Mouse (Mus musculus) ES-E14 (cell line): ENCODE results near the gene Ptafr. TPM values are rescaled to one million over a fixed set of nuclear protein-coding genes. Genes with fewer than 3 reads are reported as not detected.
A peak's percentile ranks its signal among the peaks of the same experiment; 100 is the strongest.

Experiments used
- DNase-seq: peaks from one replicate; pipeline ENCODE4 v3.0.0-alpha.2; 2013; ENCODE audit warnings: low read depth, low spot score
- H3K27ac ChIP-seq: 2 replicates; pipeline ENCODE4 v1.5.1; 2012; ENCODE audit warnings: low read depth, mild to moderate bottlenecking, low read length, moderate library complexity, mixed read lengths; ENCODE audit not compliant: poor library complexity, insufficient read depth, severe bottlenecking
- H3K36me3 ChIP-seq: 2 replicates; pipeline ENCODE4 v1.6.1; 2012; ENCODE audit warnings: mild to moderate bottlenecking, low read length, moderate library complexity, mixed read lengths; ENCODE audit not compliant: control insufficient read depth, poor library complexity, insufficient read depth, severe bottlenecking
- H3K4me1 ChIP-seq, 2 experiments: fragments of 150-350 bp in 1 of 2; sonication (generic) in 1 of 2; 2 replicates each; pipeline ENCODE4 v1.6.1; 2012; ENCODE audit warnings: low read length in 2 of 2, mild to moderate bottlenecking in 1 of 2, mixed read lengths in 1 of 2; ENCODE audit not compliant: control insufficient read depth in 2 of 2, insufficient read depth in 2 of 2, poor library complexity in 1 of 2
- H3K4me3 ChIP-seq, 2 experiments: fragments of 150-350 bp in 1 of 2; sonication (generic) in 1 of 2; 2 replicates each; pipeline ENCODE4 v1.5.1; 2012; ENCODE audit warnings: low read length in 2 of 2, low read depth in 1 of 2, mild to moderate bottlenecking in 1 of 2, mixed read lengths in 1 of 2; ENCODE audit not compliant: insufficient read depth in 1 of 2, poor library complexity in 1 of 2, severe bottlenecking in 1 of 2
- H3K9ac ChIP-seq: 2 replicates; pipeline ENCODE4 v1.6.1; 2012; ENCODE audit warnings: low read depth, mild to moderate bottlenecking, low read length, mixed read lengths; ENCODE audit not compliant: poor library complexity, insufficient read depth, severe bottlenecking
- H3K9me3 ChIP-seq: fragments of 150-350 bp; sonication (generic); 2 replicates; pipeline ENCODE4 v1.6.1; 2012; ENCODE audit warnings: low read depth, mild to moderate bottlenecking, low read length; ENCODE audit not compliant: control insufficient read depth, insufficient read depth
- CHD2 ChIP-seq: IDR thresholded peaks from 2 replicates; pipeline ENCODE4 v1.6.1; 2014; ENCODE audit warnings: mild to moderate bottlenecking, low read depth, low read length, inconsistent platforms
- HCFC1 ChIP-seq: IDR thresholded peaks from 2 replicates; pipeline ENCODE4 v1.6.1; 2012; ENCODE audit warnings: low read length, inconsistent platforms, borderline replicate concordance; ENCODE audit not compliant: insufficient read depth
- MAFK ChIP-seq: IDR thresholded peaks from 2 replicates; pipeline ENCODE4 v1.6.1; 2014; ENCODE audit warnings: mild to moderate bottlenecking, low read depth, low read length, inconsistent platforms; ENCODE audit not compliant: insufficient read depth
- ZC3H11A ChIP-seq: IDR thresholded peaks from 2 replicates; pipeline ENCODE4 v1.6.1; 2012; ENCODE audit warnings: low read depth, mild to moderate bottlenecking, inconsistent platforms, low read length, borderline replicate concordance
- ZNF384 ChIP-seq: IDR thresholded peaks from 2 replicates; pipeline ENCODE4 v1.6.1; 2012; ENCODE audit warnings: low read depth, low read length, inconsistent platforms
- in situ Hi-C, 2 experiments: fragments of 600-800 bp; cut with MboI; formaldehyde crosslinking; loops; one replicate each; pipeline ENCODE4 v1.15.1; 2025; ENCODE audit warnings: low sequenced_read_pairs in 2 of 2, inconsistent platforms in 1 of 2; ENCODE audit not compliant: unreplicated experiment in 2 of 2
- total RNA-seq: library from RNA; depleted of rRNA; stranded (reverse); fragments of 300-350 nt; gene quantifications from 2 replicates; pipeline ENCODE4 v1.2.3, GENCODE M21; 2012; rRNA removed

Ptafr gene
- 0.26 and 0.40 TPM in 2 replicates for total RNA-seq

GRCm38 (mm10) chr4:132563965-132564364 lies at the start of gene Ptafr:
TSS of gene Ptafr (plus strand) at chr4:132564067.
- Histone ChIP-seq H3K36me3 (no peaks in the 10 kb centered on the region), H3K9me3 (no peaks in the 10 kb centered on the region), H3K9ac (no peak within 1 kb of the TSS), H3K27ac (no peak within 1 kb of the TSS), H3K4me3 (no peak within 1 kb of the TSS), H3K4me1 (peaks cover 4% of the 10 kb centered on the region in 2 experiments; a peak in 2 of 4 replicates)
- no peak for DNase-seq
- in situ Hi-C loops = no loop called here
- no peak for TF ChIP-seq ZC3H11A
- TF ChIP-seq ZNF384 = no peak
- no peak for TF ChIP-seq HCFC1
- TF ChIP-seq CHD2 = no peak
- TF ChIP-seq MAFK = no peak

- Histone ChIP-seq H3K27ac (peak overlapping the region; percentile 85), H3K4me1 (peaks cover 10 to 16% of the 10 kb centered on the region in 2 experiments), H3K36me3 (no peaks in the 10 kb centered on the region), H3K9me3 (no peaks in the 10 kb centered on the region), H3K9ac (peak overlapping the region; percentile 74), H3K4me3 (peak overlapping the region; percentile 47 to 72)
- DNase-seq = peak; percentile 78
- TF ChIP-seq HCFC1 (no peak), ZC3H11A (peak; percentile 33; the same call in 1 of the 2 replicates)
- in situ Hi-C loops = no loop called here
Measured at GRCm38 (mm10) chr4:132514555-132515135, 49.2 kb upstream of the Ptafr start.

GRCm38 (mm10) chr4:132515369-132516155 lies 48.3 kb upstream of the Ptafr start:
- Histone ChIP-seq H3K36me3 (no peaks in the 10 kb centered on the region), H3K27ac (peak overlapping the region; percentile 83), H3K9me3 (no peaks in the 10 kb centered on the region), H3K9ac (peak overlapping the region; percentile 63), H3K4me1 (peaks cover 10 to 15% of the 10 kb centered on the region in 2 experiments), H3K4me3 (peak overlapping the region; percentile 47 to 72)
- TF ChIP-seq MAFK (no peak), ZC3H11A (no peak), CHD2 (peak; percentile 20; the same call in 1 of the 2 replicates), ZNF384 (peak; percentile 95), HCFC1 (0 out of 2 replicates have a peak, but pooled peaks have one; percentile 1)
- in situ Hi-C loops = no loop called here
- DNase-seq = peak; percentile 94

GRCm38 (mm10) chr4:132518066-132518465 lies 45.8 kb upstream of the Ptafr start:
- in situ Hi-C loops = no loop called here
- TF ChIP-seq ZNF384 = no peak
- no peak for TF ChIP-seq CHD2
- H3K9me3 ChIP-seq = no peaks in the 10 kb centered on the region
- H3K4me3 ChIP-seq = no peak overlapping the region
- no peak for DNase-seq
- peaks cover 9 to 15% of the 10 kb centered on the region in 2 experiments for H3K4me1 ChIP-seq
- peak overlapping the region; percentile 18; the same call in 1 of the 2 replicates for H3K9ac ChIP-seq
- no peaks in the 10 kb centered on the region for H3K36me3 ChIP-seq
- H3K27ac ChIP-seq = no peak overlapping the region; the same call in 1 of the 2 replicates
